In the genomic region with DNA sequence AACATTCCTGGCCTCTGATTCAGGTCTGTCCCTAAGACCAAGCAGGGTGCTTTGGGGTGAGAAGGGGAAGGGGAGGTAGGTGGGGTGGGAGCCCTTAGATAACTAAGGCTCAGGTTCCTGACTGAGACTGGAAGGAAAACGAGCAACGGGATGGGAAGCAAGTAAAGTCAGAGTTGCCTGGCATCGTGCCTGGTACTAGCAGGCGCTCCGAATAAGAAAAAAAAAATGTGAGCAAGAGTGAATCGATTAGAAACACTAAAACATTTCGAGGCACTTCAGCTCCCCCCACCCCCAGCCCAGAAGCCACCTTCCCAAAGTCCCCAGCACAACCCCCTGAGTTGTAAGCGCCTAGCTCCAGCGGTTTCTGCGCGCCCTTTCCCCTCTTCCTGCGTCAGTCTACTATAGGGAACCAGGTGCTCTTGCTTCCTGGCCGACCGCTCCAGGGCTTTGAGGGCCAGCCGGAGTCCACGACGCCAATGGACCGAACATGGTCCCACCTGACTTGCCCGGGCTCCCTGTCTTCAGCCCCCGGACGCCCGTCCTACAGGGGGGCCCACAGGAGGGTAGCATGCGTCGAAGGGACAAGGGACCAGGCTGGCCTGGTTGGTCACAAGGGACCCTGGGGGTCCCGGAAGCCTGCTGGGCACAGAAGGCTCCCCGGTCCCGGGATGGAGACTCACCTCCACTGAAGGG, we compare ENCODE assay signal across 9 mouse cellular contexts. TPM values are rescaled to one million over a fixed set of nuclear protein-coding genes. Genes with fewer than 3 reads are reported as not detected.
DNase-seq lines count a peak whose midpoint lies in the region; ATAC-seq lines count a peak whose summit lies in the region.
"Had no signal": no experiment of that assay in that cellular context is flagged by ENCODE, and none has a peak within 500 bp of the region (broad histone marks: within the 10 kb centered on the region; RNA-seq: fewer than 3 reads in every experiment).

No protein-coding gene starts in this region.

- H3K4me3 ChIP-seq in forebrain, embryonic 16.5 days (replicated peaks; ENCODE audit: low read length), result peak overlapping the region; percentile 45
- peak overlapping the region; percentile 35 for H3K4me3 ChIP-seq in midbrain, embryonic 11.5 days (ENCODE audit: low read depth, low read length)

- DNase-seq in adrenal gland, adult 8-10 months, result peak; percentile 2
- DNase-seq in adrenal gland, postnatal 25 days, result no peak
- peak; percentile 55 for DNase-seq in 3T3-L1 (ENCODE audit: low read depth, low spot score)
- peak; percentile 10 for DNase-seq in kidney, postnatal 10 days
- peak; percentile 86 for DNase-seq in midbrain, embryonic 11.5 days (ENCODE audit: low spot score, missing footprints)
- no peak for DNase-seq in left cerebral cortex, postnatal 36 days (ENCODE audit: low spot score in 2 of 2)
- DNase-seq in gastrocnemius, adult 8-10 months (ENCODE audit: low spot score in 2 of 2), result no peak

- 24% methylated on average over 25 of the region's 27 CpGs for WGBS in forebrain, embryonic 16.5 days
- WGBS in midbrain, embryonic 11.5 days, result 25% methylated on average over 26 of the region's 27 CpGs

- H3K27ac ChIP-seq in forebrain, embryonic 16.5 days (ENCODE audit: low read length), result no peak overlapping the region
- H3K27ac ChIP-seq in midbrain, embryonic 11.5 days (ENCODE audit: low read depth, low read length), result no peak overlapping the region

- peak overlapping the region; percentile 69 for H3K4me2 ChIP-seq in forebrain, embryonic 16.5 days (ENCODE audit: low read length)
- H3K4me2 ChIP-seq in midbrain, embryonic 11.5 days, result peak overlapping the region; percentile 58

- no peaks in the 10 kb centered on the region for H3K27me3 ChIP-seq in forebrain, embryonic 16.5 days (replicated peaks; ENCODE audit: control insufficient read depth, insufficient read depth, low read length)
- H3K27me3 ChIP-seq in midbrain, embryonic 11.5 days (ENCODE audit: control insufficient read depth, insufficient read depth, low read length), result no peaks in the 10 kb centered on the region

- no peaks in the 10 kb centered on the region for H3K9me3 ChIP-seq in forebrain, embryonic 16.5 days (ENCODE audit: control insufficient read depth, low read length)
- no peaks in the 10 kb centered on the region for H3K9me3 ChIP-seq in midbrain, embryonic 11.5 days (ENCODE audit: control insufficient read depth, low read length)

- peak; percentile 35 for ATAC-seq in forebrain, embryonic 16.5 days
- peak; percentile 75 for ATAC-seq in midbrain, embryonic 11.5 days (ENCODE audit: low FRiP score)

- 0 out of 2 replicates have a peak, but pooled peaks cover 2% of the 10 kb centered on the region for H3K4me1 ChIP-seq in forebrain, embryonic 16.5 days (replicated peaks; ENCODE audit: control insufficient read depth, insufficient read depth, low read length)
- H3K4me1 ChIP-seq in midbrain, embryonic 11.5 days (ENCODE audit: control insufficient read depth, insufficient read depth, low read length), result no peaks in the 10 kb centered on the region

- H3K36me3 ChIP-seq in forebrain, embryonic 16.5 days (ENCODE audit: control insufficient read depth, insufficient read depth), result no peaks in the 10 kb centered on the region
- no peaks in the 10 kb centered on the region for H3K36me3 ChIP-seq in midbrain, embryonic 11.5 days (ENCODE audit: control insufficient read depth, insufficient read depth, low read length)

- intact Hi-C loops in left cerebral cortex, postnatal 36 days (cut with DNase I), result no loop called here

- peak overlapping the region; percentile 29; the same call in 1 of the 2 replicates for H3K9ac ChIP-seq in forebrain, embryonic 16.5 days (replicated peaks; ENCODE audit: low read depth, low read length)
- peak overlapping the region; percentile 36; the same call in 1 of the 2 replicates for H3K9ac ChIP-seq in midbrain, embryonic 11.5 days (ENCODE audit: low read length)

RNA-seq across cellular contexts. Expression of gene Gabre, which starts 0.5 kb away (rescaled TPM):
- total RNA-seq in adrenal gland, adult 8-10 months (2022), result 1 to 10 TPM in 3 of 4 experiments, under 1 TPM in 1; 0.75 to 2.8 (median 2.1) TPM
- total RNA-seq in adrenal gland, postnatal 25 days (2021), result 1.4 and 3.9 TPM in 2 replicates
- 0.32 and 0.62 TPM in 2 replicates for polyA plus RNA-seq in forebrain, embryonic 16.5 days (2015; fragmentation: Nextera tagmentation; extraction: Ambion mirVana)
- 0.29 TPM in 2 replicates for polyA plus RNA-seq in midbrain, embryonic 11.5 days (2014; fragmentation: Nextera tagmentation; extraction: Ambion mirVana)
- under 1 TPM; 0.20 to 0.29 TPM for total RNA-seq in left cerebral cortex, postnatal 36 days (2021)
- under 1 TPM; 0.07 to 0.48 (median 0.29) TPM for total RNA-seq in gastrocnemius, adult 8-10 months (2022)

RNA-seq across cellular contexts. Expression of gene Magea4, which starts 52.3 kb away (rescaled TPM):
- total RNA-seq in adrenal gland, adult 8-10 months (2022), result not detected
- not detected in 2 replicates for total RNA-seq in adrenal gland, postnatal 25 days (2021)
- polyA plus RNA-seq in forebrain, embryonic 16.5 days (2015; fragmentation: Nextera tagmentation; extraction: Ambion mirVana), result not detected in 2 replicates
- not detected in 2 replicates for polyA plus RNA-seq in midbrain, embryonic 11.5 days (2014; fragmentation: Nextera tagmentation; extraction: Ambion mirVana)
- not detected for total RNA-seq in left cerebral cortex, postnatal 36 days (2021)
- total RNA-seq in gastrocnemius, adult 8-10 months (2022), result not detected
- polyA plus RNA-seq: gonadal fat pad, adult 2 months had no signal

Comparison
In these comparisons a context has a peak if more than half of its experiments do, and no peak if none do; other contexts are left out.
1. DNase-seq: peak in adrenal gland, adult 8-10 months (single experiment), 3T3-L1 (single experiment), kidney, postnatal 10 days (single experiment) and midbrain, embryonic 11.5 days (single experiment); none in adrenal gland, postnatal 25 days (single experiment), left cerebral cortex, postnatal 36 days (0 of 2) and gastrocnemius, adult 8-10 months (0 of 2).